14 mouse cellular contexts compared by ENCODE assay signal in the genomic region with DNA sequence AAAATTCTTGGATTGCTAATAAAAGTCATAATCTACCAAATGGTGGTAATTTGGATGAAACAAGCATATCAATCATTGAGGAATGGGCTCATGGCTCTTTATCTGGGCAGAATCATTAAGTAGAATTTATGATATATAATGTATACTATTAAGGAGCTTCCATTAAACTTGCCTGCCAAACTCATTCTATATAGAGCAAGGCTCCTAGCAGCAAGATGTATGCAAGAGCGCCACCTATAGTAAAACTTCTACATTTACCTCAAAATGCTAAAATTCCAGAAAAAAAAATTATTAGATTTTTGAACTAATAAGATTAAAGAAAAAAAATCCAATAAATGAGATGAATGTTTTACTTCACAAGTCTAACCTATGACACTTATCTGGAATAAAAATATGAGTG.
DNase-seq lines count a peak whose midpoint lies in the region; ATAC-seq and TF ChIP-seq lines count a peak whose summit lies in the region.
"Had no signal": no experiment of that assay in that cellular context is flagged by ENCODE, and none has a peak within 500 bp of the region (broad histone marks: within the 10 kb centered on the region; RNA-seq: fewer than 3 reads in every experiment).

No protein-coding gene starts in this region.

- no peaks in the 10 kb centered on the region for H3K4me1 ChIP-seq in kidney, adult 2 months (ENCODE audit: control insufficient read depth, insufficient read depth, low read length)
- H3K4me1 ChIP-seq in midbrain, postnatal 0 days (ENCODE audit: insufficient read depth, low read length), result no peaks in the 10 kb centered on the region
- no peaks in the 10 kb centered on the region for H3K4me1 ChIP-seq in midbrain, embryonic 16.5 days (ENCODE audit: control insufficient read depth, insufficient read depth, low read length)
- H3K4me1 ChIP-seq: lung, embryonic 15.5 days had no signal

- ATAC-seq in midbrain, postnatal 0 days (ENCODE audit: low FRiP score), result no peak
- ATAC-seq in midbrain, embryonic 16.5 days, result no peak

- H3K9ac ChIP-seq in midbrain, postnatal 0 days (replicated peaks; ENCODE audit: low read length, poor library complexity, severe bottlenecking), result no peak overlapping the region
- no peak overlapping the region for H3K9ac ChIP-seq in midbrain, embryonic 16.5 days (ENCODE audit: low read depth, low read length)
- H3K9ac ChIP-seq: lung, embryonic 15.5 days had no signal

- H3K27ac ChIP-seq in kidney, adult 2 months (ENCODE audit: insufficient read depth, low read depth, low read length), result no peak overlapping the region
- H3K27ac ChIP-seq in midbrain, postnatal 0 days (ENCODE audit: low read depth, low read length), result no peak overlapping the region
- no peak overlapping the region for H3K27ac ChIP-seq in midbrain, embryonic 16.5 days (ENCODE audit: low read length)
- H3K27ac ChIP-seq: lung, embryonic 15.5 days had no signal

- H3K4me2 ChIP-seq in midbrain, postnatal 0 days (ENCODE audit: low read depth, low read length, poor library complexity, severe bottlenecking), result no peak overlapping the region
- no peak overlapping the region for H3K4me2 ChIP-seq in midbrain, embryonic 16.5 days (ENCODE audit: low read length)
- H3K4me2 ChIP-seq: lung, embryonic 15.5 days had no signal

- 17% methylated on average over 1 of the region's 1 CpGs for WGBS in kidney, adult 2 months
- 7% methylated on average over 1 of the region's 1 CpGs for WGBS in midbrain, postnatal 0 days
- 3% methylated on average over 1 of the region's 1 CpGs for WGBS in midbrain, embryonic 16.5 days

- no peak for TF ChIP-seq CTCF in kidney, adult 2 months (conservative IDR thresholded peaks at IDR 0.05; ENCODE audit: insufficient read depth, insufficient read length, low read depth, low read length)
- TF ChIP-seq CTCF in midbrain, postnatal 0 days (IDR thresholded peaks at IDR 0.05), result peak; percentile 66

- no peak for TF ChIP-seq POLR2A in kidney, adult 2 months (IDR thresholded peaks at IDR 0.05; ENCODE audit: low read depth, low read length)

- DNase-seq in embryo, embryonic 10 days (ENCODE audit: low spot score), result peak; percentile 52
- no peak for DNase-seq in embryo, embryonic 9.5 days (ENCODE audit: extremely low spot score)
- DNase-seq in kidney, adult 2 months, result peak; percentile 11
- no peak for DNase-seq in kidney, postnatal 10 days
- peak; percentile 62 for DNase-seq in midbrain, postnatal 0 days (ENCODE audit: low spot score)
- peak; percentile 5 for DNase-seq in telencephalon, adult 2 months (ENCODE audit: low read depth, low spot score)
- no peak for DNase-seq in cerebellum, adult 9-11 months
- DNase-seq: adrenal gland, postnatal 25 days; cerebellum, adult 2 months; gastrocnemius, postnatal 25 days; heart, postnatal 4 days; kidney, postnatal 4 days had no signal

- no peak overlapping the region for H3K4me3 ChIP-seq in kidney, adult 2 months (ENCODE audit: insufficient read depth, low read depth, low read length)
- H3K4me3 ChIP-seq in midbrain, postnatal 0 days (ENCODE audit: low read depth, low read length), result no peak overlapping the region
- H3K4me3 ChIP-seq in midbrain, embryonic 16.5 days (ENCODE audit: low read depth, low read length), result no peak overlapping the region
- H3K4me3 ChIP-seq: lung, embryonic 15.5 days had no signal

- H3K9me3 ChIP-seq in midbrain, postnatal 0 days (ENCODE audit: low read length), result no peaks in the 10 kb centered on the region
- H3K9me3 ChIP-seq in midbrain, embryonic 16.5 days (replicated peaks; ENCODE audit: control insufficient read depth, low read length, poor library complexity, severe bottlenecking), result no peaks in the 10 kb centered on the region
- H3K9me3 ChIP-seq: lung, embryonic 15.5 days had no signal

- no peaks in the 10 kb centered on the region for H3K36me3 ChIP-seq in kidney, adult 2 months (ENCODE audit: control insufficient read depth, insufficient read depth, low read length)
- no peaks in the 10 kb centered on the region for H3K36me3 ChIP-seq in midbrain, postnatal 0 days (ENCODE audit: insufficient read depth, low read length)
- no peaks in the 10 kb centered on the region for H3K36me3 ChIP-seq in midbrain, embryonic 16.5 days (ENCODE audit: control insufficient read depth, insufficient read depth, low read length)
- H3K36me3 ChIP-seq: lung, embryonic 15.5 days had no signal

- H3K27me3 ChIP-seq in kidney, adult 2 months (replicated peaks; ENCODE audit: control insufficient read depth, insufficient read depth, low read length), result no peaks in the 10 kb centered on the region
- no peaks in the 10 kb centered on the region for H3K27me3 ChIP-seq in midbrain, postnatal 0 days (ENCODE audit: insufficient read depth, low read length)
- H3K27me3 ChIP-seq in midbrain, embryonic 16.5 days (ENCODE audit: control insufficient read depth, insufficient read depth, low read depth, low read length), result no peaks in the 10 kb centered on the region
- H3K27me3 ChIP-seq: lung, embryonic 15.5 days had no signal

Comparison
In these comparisons a context has a peak if more than half of its experiments do, and no peak if none do; other contexts are left out.
1. DNase-seq: peak in embryo, embryonic 10 days (single experiment), kidney, adult 2 months (single experiment), midbrain, postnatal 0 days (single experiment) and telencephalon, adult 2 months (single experiment); none in embryo, embryonic 9.5 days (single experiment), kidney, postnatal 10 days (single experiment) and cerebellum, adult 9-11 months (single experiment).